Mouse (Mus musculus) hindbrain, embryonic 16.5 days (tissue): ENCODE data around the gene Odf4. TPM values are rescaled to one million over a fixed set of nuclear protein-coding genes. Genes with fewer than 3 reads are reported as not detected.
A peak's percentile ranks its signal among the peaks of the same experiment; 100 is the strongest.

Experiments used
- ATAC-seq: fragments of 200-750 bp; cut with Nextera tagmentation; 2 replicates; pipeline ENCODE4 v1.8.0; 2017; ENCODE audit warnings: moderate TSS enrichment, moderate library complexity
- H3K27ac ChIP-seq: fragments of 300-500 bp; sonication (generic); 2 replicates; pipeline ENCODE4 v1.5.1; 2014; ENCODE audit warnings: low read depth, mild to moderate bottlenecking, control low read depth, low read length, moderate library complexity
- H3K27me3 ChIP-seq: fragments of 300-500 bp; sonication (generic); replicated peaks from 2 replicates; pipeline ENCODE4 v1.6.1; 2014; ENCODE audit warnings: low read length; ENCODE audit not compliant: control insufficient read depth, insufficient read depth
- H3K36me3 ChIP-seq: fragments of 300-500 bp; sonication (generic); 2 replicates; pipeline ENCODE4 v1.6.1; 2014; ENCODE audit warnings: mild to moderate bottlenecking, low read length, moderate library complexity, mixed read lengths; ENCODE audit not compliant: control insufficient read depth, insufficient read depth
- H3K4me1 ChIP-seq: fragments of 300-500 bp; sonication (generic); 2 replicates; pipeline ENCODE4 v1.6.1; 2014; ENCODE audit warnings: low read depth, low read length; ENCODE audit not compliant: control insufficient read depth, insufficient read depth
- H3K4me2 ChIP-seq: fragments of 300-500 bp; sonication (generic); 2 replicates; pipeline ENCODE4 v1.6.1; 2014; ENCODE audit warnings: mild to moderate bottlenecking, low read length, control low read depth, moderate library complexity
- H3K4me3 ChIP-seq: fragments of 300-500 bp; sonication (generic); 2 replicates; pipeline ENCODE4 v1.5.1; 2014; ENCODE audit warnings: mild to moderate bottlenecking, low read length, control low read depth, moderate library complexity
- H3K9ac ChIP-seq: fragments of 300-500 bp; sonication (generic); 2 replicates; pipeline ENCODE4 v1.6.1; 2014; ENCODE audit warnings: low read depth, mild to moderate bottlenecking, control low read depth, low read length, moderate library complexity
- H3K9me3 ChIP-seq: fragments of 300-500 bp; sonication (generic); 2 replicates; pipeline ENCODE4 v1.6.1; 2014; ENCODE audit warnings: mild to moderate bottlenecking, low read length, moderate library complexity; ENCODE audit not compliant: control insufficient read depth
- WGBS: fragments of 180-500 bp; shearing (Covaris S2); extraction: QIAGEN DNeasy Blood & Tissue Kit; methylation state at CpG from one replicate; pipeline ENCODE4 v1.1.7; 2014; 5-methylcytosine and 5-hydroxymethylcytosine counted together
- polyA plus RNA-seq: library from polyadenylated mRNA; unstranded; fragments of >200 nt; fragmentation: Nextera tagmentation; extraction: Ambion mirVana; gene quantifications from 2 replicates; pipeline ENCODE4 v1.2.1, GENCODE M21; 2015

The Odf4 gene
- polyA plus RNA-seq, 1 experiment from 2014 or later, result 0.34 TPM

DNA sequence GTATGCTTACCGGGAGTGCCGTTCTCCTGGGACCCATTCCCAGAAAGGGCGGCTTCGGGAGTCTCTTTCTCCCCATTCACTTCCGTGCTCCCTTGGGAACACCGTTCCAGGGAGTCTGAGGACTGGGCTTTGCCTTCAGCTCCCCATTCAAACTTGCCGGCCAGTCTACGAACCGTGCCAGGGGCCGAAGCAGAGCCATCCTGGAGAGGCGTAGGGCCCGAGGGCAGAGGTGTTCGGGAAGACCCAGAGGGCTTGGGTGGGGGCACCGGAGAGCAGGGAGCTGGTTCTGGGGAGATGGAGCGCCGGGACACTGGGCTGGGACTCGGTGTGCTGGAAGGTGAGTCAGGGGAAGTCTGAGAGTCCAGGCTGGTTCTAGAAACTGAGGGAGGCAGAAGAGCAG, 27.5 kb upstream of the Odf4 start:
- peaks cover 11% of the 10 kb centered on the region for H3K4me1 ChIP-seq
- peak overlapping the region; percentile 60 for H3K9ac ChIP-seq
- no peak overlapping the region for H3K27ac ChIP-seq
- no peaks in the 10 kb centered on the region for H3K9me3 ChIP-seq
- peak overlapping the region; percentile 59 for H3K4me2 ChIP-seq
- no peak for ATAC-seq
- 2% methylated on average over 17 of the region's 17 CpGs for WGBS
- H3K4me3 ChIP-seq, result peak overlapping the region; percentile 30
- no peaks in the 10 kb centered on the region for H3K36me3 ChIP-seq
- peaks cover 23% of the 10 kb centered on the region for H3K27me3 ChIP-seq

DNA sequence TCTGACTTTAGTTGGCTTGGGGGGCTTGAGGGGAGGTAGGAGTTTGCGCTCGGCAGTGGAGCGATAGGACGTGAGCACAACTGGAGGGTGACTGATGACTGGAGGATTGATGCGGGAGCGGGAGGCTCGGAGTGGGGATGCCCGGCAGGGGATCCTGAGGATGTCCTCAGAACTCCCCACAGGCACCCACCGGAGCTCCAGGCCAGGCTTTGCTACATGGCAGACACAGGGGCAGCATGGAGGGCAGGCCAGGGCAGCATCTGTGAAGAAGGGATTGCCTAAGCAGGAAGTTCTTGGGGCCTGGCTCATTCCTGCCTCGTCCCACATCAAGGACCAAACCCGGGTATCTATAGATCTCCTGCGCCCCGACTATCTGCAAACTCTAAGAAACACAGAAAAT, 27.0 kb upstream of the Odf4 start:
- Histone ChIP-seq H3K27me3 (peaks cover 23% of the 10 kb centered on the region), H3K4me3 (no peak overlapping the region; the same call in 1 of the 2 replicates)
- ATAC-seq, result no peak

DNA sequence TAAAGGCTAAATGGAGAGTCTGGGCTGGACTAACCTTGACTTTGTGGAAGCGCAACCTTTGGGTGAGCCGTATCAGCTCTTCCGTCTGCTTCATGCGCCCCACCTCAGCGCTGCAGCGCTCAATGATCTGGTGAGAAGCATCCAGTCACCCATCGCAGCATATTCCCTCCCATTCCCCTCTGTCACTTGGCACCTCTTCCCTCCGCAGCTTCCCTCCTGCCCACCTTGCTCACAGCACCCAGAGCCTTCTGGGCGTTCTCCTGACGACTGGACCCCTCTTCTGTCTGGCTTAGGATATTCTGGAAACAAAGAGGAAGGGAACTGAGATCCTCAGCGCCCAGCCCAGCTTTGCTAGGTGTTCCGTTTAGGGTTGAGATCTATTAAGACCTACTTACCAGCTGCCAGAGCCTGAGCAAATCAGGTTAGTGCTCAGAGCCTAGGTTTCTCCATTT, 20.7 kb upstream of the Odf4 start:
- H3K27ac ChIP-seq, result peak overlapping the region; percentile 87
- peak overlapping the region; percentile 50 for H3K4me3 ChIP-seq
- no peaks in the 10 kb centered on the region for H3K9me3 ChIP-seq
- H3K4me1 ChIP-seq, result peaks cover 2% of the 10 kb centered on the region; the same call in 1 of the 2 replicates
- peak; percentile 92 for ATAC-seq
- H3K36me3 ChIP-seq, result no peaks in the 10 kb centered on the region
- WGBS, result 1% methylated on average over 12 of the region's 12 CpGs
- peak overlapping the region; percentile 62 for H3K9ac ChIP-seq
- peak overlapping the region; percentile 58 for H3K4me2 ChIP-seq
- peaks cover under 1% of the 10 kb centered on the region for H3K27me3 ChIP-seq

More for the DNA sequence above, 27.0 kb upstream of the Odf4 start:
- Histone ChIP-seq H3K9me3 (no peaks in the 10 kb centered on the region), H3K9ac (peak overlapping the region; percentile 17), H3K4me2 (peak overlapping the region; percentile 59), H3K27ac (no peak overlapping the region), H3K4me1 (peaks cover 11% of the 10 kb centered on the region), H3K36me3 (no peaks in the 10 kb centered on the region)
- WGBS, result 8% methylated on average over 13 of the region's 13 CpGs

DNA sequence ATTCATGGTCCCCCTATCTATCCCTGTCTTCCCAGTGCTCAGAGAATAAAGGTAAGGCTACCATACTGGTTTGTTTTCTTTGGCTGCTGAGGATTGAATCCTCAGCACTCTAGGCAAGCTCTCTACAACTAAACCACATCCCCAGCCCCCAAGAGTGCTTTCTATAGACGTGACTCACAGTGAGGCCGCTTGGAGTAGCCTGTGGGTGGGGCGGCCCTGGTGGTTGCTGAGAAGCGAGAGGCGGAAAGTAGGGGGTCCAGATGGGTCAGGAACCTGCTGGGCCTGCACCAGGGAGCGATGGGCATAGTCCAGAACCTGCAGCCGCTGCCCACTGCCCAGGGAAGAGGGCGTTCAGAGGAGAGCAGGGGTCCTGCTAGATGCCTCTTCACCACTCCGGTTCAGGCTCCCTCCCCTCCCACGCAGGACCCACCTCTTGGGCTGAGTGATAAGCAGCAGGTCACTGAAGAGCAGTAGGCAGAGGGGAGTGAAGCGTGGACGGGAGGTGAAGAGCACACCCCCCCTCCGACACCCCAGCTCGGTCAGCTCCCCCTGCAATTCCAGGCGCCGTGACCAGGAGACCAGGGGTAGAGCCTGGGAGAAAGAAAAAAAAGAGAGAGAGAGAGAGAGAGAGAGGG, 20.0 kb upstream of the Odf4 start:
- Histone ChIP-seq H3K27me3 (no peaks in the 10 kb centered on the region; the same call in 1 of the 2 replicates), H3K4me3 (peak overlapping the region; percentile 50), H3K27ac (peak overlapping the region; percentile 87), H3K4me1 (peaks cover 2% of the 10 kb centered on the region; the same call in 1 of the 2 replicates), H3K4me2 (peak overlapping the region; percentile 58), H3K9ac (peak overlapping the region; percentile 71), H3K9me3 (no peaks in the 10 kb centered on the region), H3K36me3 (no peaks in the 10 kb centered on the region)
- 9% methylated on average over 16 of the region's 16 CpGs for WGBS
- ATAC-seq, result peak; percentile 66

DNA sequence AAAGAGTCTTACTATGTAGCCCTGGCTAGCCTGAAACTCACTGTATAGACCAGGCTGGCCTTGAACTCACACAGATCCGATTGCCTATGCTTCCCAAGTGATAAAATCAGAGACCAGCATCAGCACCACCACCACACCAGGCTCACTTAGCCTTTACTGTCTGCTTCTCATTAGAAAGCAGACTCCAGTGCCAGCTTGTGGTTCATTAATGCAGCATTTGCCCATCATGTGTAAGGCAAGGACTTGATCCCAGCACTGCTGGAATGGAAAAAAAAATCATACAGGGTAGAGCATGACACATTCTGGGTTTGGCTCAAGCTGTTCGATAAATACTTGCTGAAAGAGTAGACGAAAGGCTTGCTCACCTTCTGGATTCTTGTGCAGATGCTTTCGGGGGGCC, 19.1 kb upstream of the Odf4 start:
- 89% methylated on average over 4 of the region's 4 CpGs for WGBS
- Histone ChIP-seq H3K4me1 (peaks cover 2% of the 10 kb centered on the region; the same call in 1 of the 2 replicates), H3K27ac (peak overlapping the region; percentile 87; the same call in 1 of the 2 replicates), H3K27me3 (no peaks in the 10 kb centered on the region), H3K9me3 (no peaks in the 10 kb centered on the region), H3K9ac (no peak overlapping the region), H3K4me2 (peak overlapping the region; percentile 58), H3K36me3 (no peaks in the 10 kb centered on the region), H3K4me3 (peak overlapping the region; percentile 50)
- no peak for ATAC-seq

DNA sequence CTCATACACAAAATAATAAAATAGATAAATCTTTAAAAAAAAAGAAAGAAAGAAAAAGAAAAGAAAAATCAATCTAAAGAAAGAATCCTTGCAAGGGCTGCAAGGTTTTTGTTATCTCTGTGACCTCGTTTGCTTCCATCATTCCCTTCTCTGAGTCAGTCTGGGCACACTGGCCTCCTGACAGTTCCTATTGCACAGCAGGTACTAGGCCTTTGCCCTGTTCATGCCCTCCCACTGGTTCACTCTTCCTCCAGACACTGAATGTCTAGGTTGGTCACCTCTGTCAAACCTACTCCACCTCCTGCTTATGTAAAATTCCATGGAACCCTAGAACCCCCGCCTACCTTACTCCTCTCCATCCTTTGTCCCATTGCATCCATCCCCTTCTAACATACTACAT, 18.4 kb upstream of the Odf4 start:
- H3K36me3 ChIP-seq, result no peaks in the 10 kb centered on the region
- no peaks in the 10 kb centered on the region for H3K9me3 ChIP-seq
- ATAC-seq, result no peak
- peaks cover 7% of the 10 kb centered on the region for H3K4me1 ChIP-seq
- H3K9ac ChIP-seq, result no peak overlapping the region
- H3K27ac ChIP-seq, result no peak overlapping the region
- WGBS, result 81% methylated on average over 2 of the region's 2 CpGs
- H3K4me2 ChIP-seq, result no peak overlapping the region
- H3K4me3 ChIP-seq, result no peak overlapping the region
- H3K27me3 ChIP-seq, result no peaks in the 10 kb centered on the region

DNA sequence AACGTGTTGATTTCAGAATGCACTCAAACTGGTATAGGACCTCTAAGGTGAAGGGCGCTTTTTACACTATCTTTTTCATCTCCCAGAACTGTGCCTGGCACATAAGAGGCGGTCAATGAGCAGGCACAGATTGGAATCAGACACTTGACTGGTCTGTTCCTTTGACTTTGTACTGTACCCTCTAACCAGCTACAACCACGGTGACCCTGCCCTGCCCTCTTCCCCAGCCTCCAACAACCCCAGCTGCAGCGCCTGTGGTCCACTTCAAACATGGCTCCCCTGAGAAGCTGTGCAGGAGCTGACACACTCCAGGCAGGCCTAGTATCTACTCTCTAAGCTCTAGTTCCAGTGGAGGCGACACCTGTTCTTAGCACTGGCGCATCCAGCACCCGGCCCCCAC, 15.8 kb upstream of the Odf4 start:
- WGBS, result 89% methylated on average over 8 of the region's 8 CpGs
- Histone ChIP-seq H3K36me3 (no peaks in the 10 kb centered on the region), H3K4me1 (peaks cover 7% of the 10 kb centered on the region), H3K4me3 (no peak overlapping the region), H3K27ac (no peak overlapping the region), H3K9me3 (no peaks in the 10 kb centered on the region), H3K27me3 (no peaks in the 10 kb centered on the region), H3K9ac (no peak overlapping the region), H3K4me2 (no peak overlapping the region)
- ATAC-seq, result no peak

DNA sequence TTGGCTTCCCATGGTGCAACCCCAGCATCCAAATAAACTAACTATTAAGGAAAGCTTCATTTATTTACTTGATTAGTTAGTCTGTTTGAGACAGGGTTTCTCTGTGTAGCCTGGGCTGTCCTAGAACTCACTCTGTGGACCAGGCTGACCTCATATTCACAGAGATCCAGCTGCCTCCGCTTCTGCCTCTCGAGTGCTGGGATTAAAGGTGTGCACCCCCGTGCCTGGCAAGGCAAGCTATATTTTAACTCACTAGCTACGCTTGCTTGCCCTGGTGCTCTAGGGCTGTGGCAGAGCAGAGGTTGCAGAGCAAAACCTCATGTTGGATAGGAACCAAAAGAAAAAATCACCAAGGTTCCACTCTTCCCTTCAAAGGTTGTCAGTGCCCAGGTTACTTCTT, 13.6 kb upstream of the Odf4 start:
- 53% methylated on average over 4 of the region's 4 CpGs for WGBS
- Histone ChIP-seq H3K4me2 (peak overlapping the region; percentile 61), H3K27me3 (no peaks in the 10 kb centered on the region), H3K36me3 (no peaks in the 10 kb centered on the region), H3K27ac (peak overlapping the region; percentile 41; the same call in 1 of the 2 replicates), H3K4me3 (peak overlapping the region; percentile 49), H3K4me1 (peaks cover 4% of the 10 kb centered on the region), H3K9ac (peak overlapping the region; percentile 68), H3K9me3 (no peaks in the 10 kb centered on the region)
- ATAC-seq, result no peak

DNA sequence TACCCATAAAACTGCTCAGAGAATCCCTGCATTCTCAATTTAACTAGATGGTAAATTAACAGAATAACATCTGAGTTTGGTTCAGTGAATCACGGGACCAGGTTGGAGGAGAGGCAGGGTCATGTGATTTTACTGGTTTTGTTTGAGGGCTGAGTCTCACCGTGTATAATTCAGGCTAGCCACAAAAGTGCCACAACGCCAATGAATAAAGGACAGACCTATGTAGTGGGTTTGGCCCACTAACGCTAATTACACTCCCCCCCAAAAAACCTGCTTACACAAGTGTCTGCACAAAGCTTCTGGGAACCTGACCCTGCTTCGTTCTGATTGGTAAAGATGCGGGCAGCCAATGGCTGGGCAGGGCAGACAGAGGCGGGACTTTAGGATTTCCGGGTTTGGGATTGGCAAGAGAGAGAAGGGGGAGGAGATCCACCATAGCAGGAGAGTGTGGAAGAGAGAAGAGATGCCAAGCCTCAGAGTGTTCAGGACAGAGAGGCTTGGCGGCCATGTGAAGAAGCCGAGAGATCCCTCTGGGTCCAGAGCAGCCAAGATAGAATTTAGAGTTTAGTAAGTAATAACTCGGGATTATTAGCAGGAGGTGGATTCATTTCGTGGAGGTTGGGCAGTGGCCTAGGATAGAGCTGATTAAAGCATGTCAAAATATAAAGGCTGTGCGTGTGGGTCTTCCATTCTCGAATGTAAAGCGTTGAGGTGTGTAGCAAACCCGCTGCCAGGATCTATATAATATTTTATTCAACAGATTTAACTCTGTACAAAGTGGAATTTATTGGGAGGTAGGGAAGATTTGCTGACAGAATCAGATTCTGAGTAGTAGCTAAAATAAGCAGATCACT, 12.8 kb upstream of the Odf4 start:
- Histone ChIP-seq H3K36me3 (no peaks in the 10 kb centered on the region), H3K27ac (peak overlapping the region; percentile 76), H3K9ac (peak overlapping the region; percentile 68), H3K9me3 (no peaks in the 10 kb centered on the region), H3K4me2 (peak overlapping the region; percentile 61), H3K4me1 (peaks cover 4% of the 10 kb centered on the region), H3K4me3 (peak overlapping the region; percentile 49), H3K27me3 (no peaks in the 10 kb centered on the region)
- 2% methylated on average over 16 of the region's 16 CpGs for WGBS
- ATAC-seq, result peak; percentile 99
